Mouse (Mus musculus): ENCODE results near the gene Fam185a. TPM values are rescaled to one million over a fixed set of nuclear protein-coding genes. Genes with fewer than 3 reads are reported as not detected.

The Fam185a gene
- polyA plus RNA-seq, 1 experiment from 2014 or later, result 3.9 TPM

DNA sequence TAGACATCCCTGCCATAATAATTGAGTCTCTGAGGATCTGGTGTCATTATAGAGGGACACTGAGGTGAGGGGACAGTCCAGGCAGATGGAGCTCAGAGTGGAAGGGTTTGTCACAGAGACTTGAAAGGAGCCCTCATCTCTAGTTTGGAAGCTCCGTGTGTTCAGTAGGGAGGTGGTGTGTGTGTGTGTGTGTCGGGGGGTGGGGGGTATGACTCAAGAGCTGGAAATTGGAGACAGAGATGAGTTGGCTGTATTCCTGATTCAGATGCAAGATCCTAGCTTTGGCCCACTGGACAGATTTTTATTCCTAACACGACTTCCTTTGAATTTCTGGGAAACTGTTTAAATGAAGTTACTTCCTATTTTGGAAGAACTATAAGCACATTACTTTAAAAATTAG, 62.5 kb downstream of the Fam185a start:
- WGBS, result 68% methylated on average over 3 of the region's 3 CpGs
- Histone ChIP-seq H3K27me3 (replicated peaks; ENCODE audit: control insufficient read depth, insufficient read depth, low read length) (no peaks in the 10 kb centered on the region), H3K4me1 (replicated peaks; ENCODE audit: control insufficient read depth, insufficient read depth, low read length) (no peaks in the 10 kb centered on the region), H3K36me3 (ENCODE audit: control insufficient read depth, insufficient read depth) (no peaks in the 10 kb centered on the region), H3K9me3 (ENCODE audit: control insufficient read depth) (no peaks in the 10 kb centered on the region), H3K4me2 (replicated peaks; ENCODE audit: low read depth) (no peak overlapping the region), H3K9ac (ENCODE audit: low read depth, low read length) (no peak overlapping the region), H3K4me3 (ENCODE audit: low read depth, low read length) (no peak overlapping the region), H3K27ac (ENCODE audit: low read depth, low read length) (no peak overlapping the region)
- no peak for ATAC-seq
- no peak for TF ChIP-seq CTCF (IDR thresholded peaks at IDR 0.05; ENCODE audit: low read depth)

GRCm38 (mm10) chr5:21487716-21488115, 63.0 kb downstream of the Fam185a start:
- Histone ChIP-seq H3K4me1 (replicated peaks; ENCODE audit: control insufficient read depth, insufficient read depth, low read length) (no peaks in the 10 kb centered on the region), H3K27ac (ENCODE audit: low read depth, low read length) (no peak overlapping the region), H3K9ac (ENCODE audit: low read depth, low read length) (no peak overlapping the region), H3K27me3 (replicated peaks; ENCODE audit: control insufficient read depth, insufficient read depth, low read length) (no peaks in the 10 kb centered on the region), H3K36me3 (ENCODE audit: control insufficient read depth, insufficient read depth) (no peaks in the 10 kb centered on the region), H3K9me3 (ENCODE audit: control insufficient read depth) (no peaks in the 10 kb centered on the region), H3K4me3 (ENCODE audit: low read depth, low read length) (no peak overlapping the region), H3K4me2 (replicated peaks; ENCODE audit: low read depth) (no peak overlapping the region)
- WGBS, result 83% methylated on average over 3 of the region's 3 CpGs
- no peak for ATAC-seq
- TF ChIP-seq CTCF (IDR thresholded peaks at IDR 0.05; ENCODE audit: low read depth), result no peak

GRCm38 (mm10) chr5:21488506-21488905, 63.7 kb downstream of the Fam185a start:
- ATAC-seq, result no peak
- Histone ChIP-seq H3K4me3 (ENCODE audit: low read depth, low read length) (no peak overlapping the region), H3K9me3 (ENCODE audit: control insufficient read depth) (no peaks in the 10 kb centered on the region), H3K4me1 (replicated peaks; ENCODE audit: control insufficient read depth, insufficient read depth, low read length) (no peaks in the 10 kb centered on the region), H3K4me2 (replicated peaks; ENCODE audit: low read depth) (no peak overlapping the region), H3K27ac (ENCODE audit: low read depth, low read length) (no peak overlapping the region), H3K9ac (ENCODE audit: low read depth, low read length) (no peak overlapping the region), H3K36me3 (ENCODE audit: control insufficient read depth, insufficient read depth) (no peaks in the 10 kb centered on the region), H3K27me3 (replicated peaks; ENCODE audit: control insufficient read depth, insufficient read depth, low read length) (no peaks in the 10 kb centered on the region)
- no peak for TF ChIP-seq CTCF (IDR thresholded peaks at IDR 0.05; ENCODE audit: low read depth)
- WGBS, result 88% methylated on average over 5 of the region's 5 CpGs

- H3K9me3 ChIP-seq (ENCODE audit: control insufficient read depth), result no peaks in the 10 kb centered on the region
- H3K27me3 ChIP-seq (replicated peaks; ENCODE audit: control insufficient read depth, insufficient read depth, low read length), result no peaks in the 10 kb centered on the region
- no peak overlapping the region for H3K27ac ChIP-seq (ENCODE audit: low read depth, low read length)
- ATAC-seq, result no peak
- H3K36me3 ChIP-seq (ENCODE audit: control insufficient read depth, insufficient read depth), result no peaks in the 10 kb centered on the region
- no peak overlapping the region for H3K4me3 ChIP-seq (ENCODE audit: low read depth, low read length)
- H3K4me1 ChIP-seq (replicated peaks; ENCODE audit: control insufficient read depth, insufficient read depth, low read length), result no peaks in the 10 kb centered on the region
- no peak overlapping the region for H3K9ac ChIP-seq (ENCODE audit: low read depth, low read length)
- H3K4me2 ChIP-seq (replicated peaks; ENCODE audit: low read depth), result no peak overlapping the region
- 66% methylated on average over 4 of the region's 4 CpGs for WGBS
- TF ChIP-seq CTCF (IDR thresholded peaks at IDR 0.05; ENCODE audit: low read depth), result no peak
Observed at GRCm38 (mm10) chr5:21489135-21489534, 64.4 kb downstream of the Fam185a start.

DNA sequence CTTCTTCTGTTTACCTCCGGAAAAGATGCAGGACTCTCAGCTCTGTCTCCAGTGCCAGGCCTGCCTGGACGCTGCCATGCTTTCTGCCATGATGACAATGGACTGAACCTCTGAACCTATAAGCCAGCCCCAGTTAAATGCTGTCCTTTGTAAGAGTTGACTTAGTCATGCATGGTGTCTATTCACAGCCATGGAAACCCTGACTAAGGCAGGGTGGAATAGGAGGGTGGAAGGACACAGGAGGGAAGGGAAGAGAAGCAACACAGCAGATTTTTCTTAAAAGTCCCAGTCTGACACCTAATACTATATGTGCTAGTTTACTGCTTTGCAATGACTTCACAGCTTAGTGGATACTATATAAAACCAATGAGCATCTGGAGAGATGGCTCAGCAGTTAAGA, 66.7 kb downstream of the Fam185a start:
- no peak overlapping the region for H3K9ac ChIP-seq (ENCODE audit: low read depth, low read length)
- H3K27ac ChIP-seq (ENCODE audit: low read depth, low read length), result no peak overlapping the region
- WGBS, result 74% methylated on average over 2 of the region's 2 CpGs
- no peaks in the 10 kb centered on the region for H3K4me1 ChIP-seq (replicated peaks; ENCODE audit: control insufficient read depth, insufficient read depth, low read length)
- no peaks in the 10 kb centered on the region for H3K9me3 ChIP-seq (ENCODE audit: control insufficient read depth)
- no peak for TF ChIP-seq CTCF (IDR thresholded peaks at IDR 0.05; ENCODE audit: low read depth)
- H3K36me3 ChIP-seq (ENCODE audit: control insufficient read depth, insufficient read depth), result no peaks in the 10 kb centered on the region
- no peaks in the 10 kb centered on the region for H3K27me3 ChIP-seq (replicated peaks; ENCODE audit: control insufficient read depth, insufficient read depth, low read length)
- H3K4me2 ChIP-seq (replicated peaks; ENCODE audit: low read depth), result no peak overlapping the region
- no peak overlapping the region for H3K4me3 ChIP-seq (ENCODE audit: low read depth, low read length)
- no peak for ATAC-seq

GRCm38 (mm10) chr5:21492213-21492612, 67.5 kb downstream of the Fam185a start:
- H3K4me3 ChIP-seq (ENCODE audit: low read depth, low read length), result no peak overlapping the region

More at GRCm38 (mm10) chr5:21492213-21492612, 67.5 kb downstream of the Fam185a start:
- Histone ChIP-seq H3K27ac (ENCODE audit: low read depth, low read length) (no peak overlapping the region), H3K36me3 (ENCODE audit: control insufficient read depth, insufficient read depth) (no peaks in the 10 kb centered on the region), H3K27me3 (replicated peaks; ENCODE audit: control insufficient read depth, insufficient read depth, low read length) (no peaks in the 10 kb centered on the region), H3K9ac (ENCODE audit: low read depth, low read length) (no peak overlapping the region), H3K9me3 (ENCODE audit: control insufficient read depth) (no peaks in the 10 kb centered on the region), H3K4me2 (replicated peaks; ENCODE audit: low read depth) (no peak overlapping the region), H3K4me1 (replicated peaks; ENCODE audit: control insufficient read depth, insufficient read depth, low read length) (no peaks in the 10 kb centered on the region)
- no peak for ATAC-seq
- TF ChIP-seq CTCF (IDR thresholded peaks at IDR 0.05; ENCODE audit: low read depth), result no peak
- WGBS, result 74% methylated on average over 3 of the region's 3 CpGs
